Mouse (Mus musculus) MEL (cell line): Measurements from ENCODE around the gene Msl1. TPM values are rescaled to one million over a fixed set of nuclear protein-coding genes. Genes with fewer than 3 reads are reported as not detected.
"Not testable (repeated sequence)": the region's sequence is repeated elsewhere in the genome, so short reads cannot be mapped to it uniquely, and the experiment has no call there.

Experiments used
- DNase-seq: peaks from one replicate; pipeline ENCODE4 v3.0.0; 2011; ENCODE audit warnings: low read depth, low spot score
- H3K27ac ChIP-seq: 2 replicates; pipeline ENCODE4 v1.5.1; 2012; ENCODE audit warnings: low read depth, mild to moderate bottlenecking, control low read depth, low read length, moderate library complexity; ENCODE audit not compliant: control insufficient read depth
- H3K27me3 ChIP-seq, 2 experiments: fragments of 150-350 bp in 1 of 2; sonication (generic) in 1 of 2; 2 replicates each; pipeline ENCODE4 v1.6.1; 2012; ENCODE audit warnings: low read length in 2 of 2, mild to moderate bottlenecking in 2 of 2, improper control_type of control experiment in 1 of 2, moderate library complexity in 1 of 2; ENCODE audit not compliant: insufficient read depth in 2 of 2, control insufficient read depth in 1 of 2
- H3K36me3 ChIP-seq, 2 experiments: 2 replicates each; pipeline ENCODE4 v1.6.1; 2012 to 2014; ENCODE audit warnings: low read length in 2 of 2, improper control_type of control experiment in 1 of 2, inconsistent platforms in 1 of 2, mild to moderate bottlenecking in 1 of 2; ENCODE audit not compliant: insufficient read depth in 2 of 2, control insufficient read depth in 1 of 2
- H3K4me1 ChIP-seq, 2 experiments: fragments of 150-350 bp in 1 of 2; sonication (generic) in 1 of 2; 2 replicates each; pipeline ENCODE4 v1.6.1; 2012; ENCODE audit warnings: low read length in 2 of 2, improper control_type of control experiment in 1 of 2, mild to moderate bottlenecking in 1 of 2; ENCODE audit not compliant: insufficient read depth in 2 of 2, control insufficient read depth in 1 of 2
- H3K4me3 ChIP-seq, 2 experiments: fragments of 150-350 bp in 1 of 2; sonication (generic) in 1 of 2; 2 replicates each; pipeline ENCODE4 v1.5.1; 2012; ENCODE audit warnings: low read depth in 2 of 2, low read length in 2 of 2, mild to moderate bottlenecking in 2 of 2, moderate library complexity in 2 of 2, control low read depth in 1 of 2, improper control_type of control experiment in 1 of 2; ENCODE audit not compliant: control insufficient read depth in 1 of 2, insufficient read depth in 1 of 2
- H3K79me2 ChIP-seq: 2 replicates; pipeline ENCODE4 v1.6.1; 2012; ENCODE audit warnings: mild to moderate bottlenecking, low read length, moderate library complexity; ENCODE audit not compliant: control insufficient read depth, poor library complexity, insufficient read depth
- H3K9ac ChIP-seq: 2 replicates; pipeline ENCODE4 v1.6.1; 2012; ENCODE audit warnings: low read depth, mild to moderate bottlenecking, control low read depth, low read length, moderate library complexity; ENCODE audit not compliant: control insufficient read depth, poor library complexity, severe bottlenecking
- H3K9me3 ChIP-seq: fragments of 150-350 bp; sonication (generic); replicated peaks from 2 replicates; pipeline ENCODE4 v1.6.1; 2012; ENCODE audit warnings: mild to moderate bottlenecking, low read length, improper control_type of control experiment, moderate library complexity; ENCODE audit not compliant: insufficient read depth
- BHLHE40 ChIP-seq: IDR thresholded peaks from 2 replicates; pipeline ENCODE4 v1.6.1; 2012; ENCODE audit warnings: low read depth, mild to moderate bottlenecking, inconsistent platforms, low read length, improper control_type of control experiment, borderline replicate concordance
- EP300 ChIP-seq, 2 experiments: IDR thresholded peaks; 2 replicates each; pipeline ENCODE4 v1.6.1; 2011; ENCODE audit warnings: improper control_type of control experiment in 2 of 2, low read length in 2 of 2, low read depth in 1 of 2, mild to moderate bottlenecking in 1 of 2
- ETS1 ChIP-seq: IDR thresholded peaks from 2 replicates; pipeline ENCODE4 v1.6.1; 2012; ENCODE audit warnings: low read depth, mild to moderate bottlenecking, inconsistent platforms, low read length, improper control_type of control experiment, moderate library complexity
- GABPA ChIP-seq: IDR thresholded peaks from 2 replicates; pipeline ENCODE4 v1.6.1; 2012; ENCODE audit warnings: low read depth, mild to moderate bottlenecking, inconsistent platforms, low read length, improper control_type of control experiment, moderate library complexity
- GATA1 ChIP-seq: IDR thresholded peaks from 2 replicates; pipeline ENCODE4 v1.6.1; 2011; ENCODE audit warnings: low read depth, low read length, improper control_type of control experiment
- MAFK ChIP-seq: IDR thresholded peaks from 2 replicates; pipeline ENCODE4 v1.6.1; 2011; ENCODE audit warnings: low read depth, mild to moderate bottlenecking, low read length, improper control_type of control experiment, borderline replicate concordance
- MAX ChIP-seq: IDR thresholded peaks from 2 replicates; pipeline ENCODE4 v1.6.1; 2011; ENCODE audit warnings: low read length, improper control_type of control experiment
- MEF2A ChIP-seq: IDR thresholded peaks from 2 replicates; pipeline ENCODE4 v1.6.1; 2014; ENCODE audit warnings: low read depth, mild to moderate bottlenecking, inconsistent platforms, low read length, improper control_type of control experiment; ENCODE audit not compliant: poor library complexity, insufficient replicate concordance, severe bottlenecking; ENCODE audit errors: extremely low read depth
- MXI1 ChIP-seq: IDR thresholded peaks from 2 replicates; pipeline ENCODE4 v1.6.1; 2011; ENCODE audit warnings: mild to moderate bottlenecking, low read depth, low read length, improper control_type of control experiment
- MYC ChIP-seq: IDR thresholded peaks from 2 replicates; pipeline ENCODE4 v1.6.1; 2011; ENCODE audit warnings: low read depth, mild to moderate bottlenecking, low read length, improper control_type of control experiment, moderate library complexity
- POLR2AphosphoS5 ChIP-seq: IDR thresholded peaks from 2 replicates; pipeline ENCODE4 v1.6.1; 2012; ENCODE audit warnings: low read depth, borderline replicate concordance, mild to moderate bottlenecking, inconsistent platforms, low read length, moderate library complexity, mixed read lengths
- RCOR1 ChIP-seq: IDR thresholded peaks from 2 replicates; pipeline ENCODE4 v1.6.1; 2012; ENCODE audit warnings: low read depth, mild to moderate bottlenecking, inconsistent platforms, low read length, improper control_type of control experiment
- SIN3A ChIP-seq: IDR thresholded peaks from 2 replicates; pipeline ENCODE4 v1.6.1; 2012; ENCODE audit warnings: low read length, improper control_type of control experiment, inconsistent platforms
- SMC3 ChIP-seq: IDR thresholded peaks from 2 replicates; pipeline ENCODE4 v1.6.1; 2011; ENCODE audit warnings: low read depth, low read length, improper control_type of control experiment
- TAL1 ChIP-seq: IDR thresholded peaks from 2 replicates; pipeline ENCODE4 v1.6.1; 2012; ENCODE audit warnings: mild to moderate bottlenecking, inconsistent platforms, low read length, moderate library complexity, mixed read lengths
- TCF12 ChIP-seq: IDR thresholded peaks from 2 replicates; pipeline ENCODE4 v1.6.1; 2014; ENCODE audit warnings: low read depth, mild to moderate bottlenecking, inconsistent platforms, low read length, improper control_type of control experiment, moderate library complexity
- USF1 ChIP-seq: IDR thresholded peaks from 2 replicates; pipeline ENCODE4 v1.6.1; 2014; ENCODE audit warnings: low read depth, mild to moderate bottlenecking, inconsistent platforms, low read length, improper control_type of control experiment, moderate library complexity
- ZC3H11A ChIP-seq: IDR thresholded peaks from 2 replicates; pipeline ENCODE4 v1.6.1; 2012; ENCODE audit warnings: low read depth, mild to moderate bottlenecking, inconsistent platforms, low read length, improper control_type of control experiment
- ZKSCAN1 ChIP-seq: IDR thresholded peaks from 2 replicates; pipeline ENCODE4 v1.6.1; 2012; ENCODE audit warnings: low read depth, mild to moderate bottlenecking, inconsistent platforms, low read length, improper control_type of control experiment, moderate library complexity
- polyA plus RNA-seq, 2 experiments: library from polyadenylated mRNA; stranded (reverse) in 1 of 2; unstranded in 1 of 2; fragments of >175 nt in 1 of 2; fragments of >200 nt in 1 of 2; gene quantifications; 2 replicates each; pipeline versions ENCODE4 v1.2.1 to v1.2.4; 2012; ENCODE audit warnings: low replicate concordance in 2 of 2, low read depth in 1 of 2; ENCODE audit not compliant: insufficient read length in 2 of 2, insufficient read depth in 1 of 2, missing spikeins in 1 of 2
- total RNA-seq: library from RNA; depleted of rRNA; stranded (reverse); fragments of 300-350 nt; gene quantifications from 2 replicates; pipeline ENCODE4 v1.2.3, GENCODE M21; 2012

Gene Msl1
- total and polyA plus RNA-seq, 3 experiments = 37.1 to 49.4 TPM; not detected in 1

GRCm38 (mm10) chr11:98820968-98821367, 25.7 kb downstream of the Msl1 start:
- peak overlapping the region; percentile 16; the same call in 1 of the 2 replicates for H3K27ac ChIP-seq
- TF ChIP-seq EP300 (IDR thresholded peaks at IDR 0.05; ENCODE audit: low read depth in 1 of 2, low read length in 2 of 2) (peak; percentile 72 to 84), MAX (peak; percentile 47; the same call in 1 of the 2 replicates), SMC3 (0 out of 2 replicates have a peak, but pooled peaks have one; percentile 5), ZC3H11A (0 out of 2 replicates have a peak, but pooled peaks have one; percentile 15), MAFK (peak; percentile 51; the same call in 1 of the 2 replicates), ETS1 (peak; percentile 52; the same call in 1 of the 2 replicates), BHLHE40 (peak; percentile 27; the same call in 1 of the 2 replicates), USF1 (no peak), ZKSCAN1 (no peak), GABPA (no peak), TAL1 (peak; percentile 80), TCF12 (peak; percentile 78), MYC (peak; percentile 36; the same call in 1 of the 2 replicates), MEF2A (0 out of 2 replicates have a peak, but pooled peaks have one; percentile 12), POLR2AphosphoS5 (no peak), RCOR1 (peak; percentile 69), SIN3A (peak; percentile 76), MXI1 (peak; percentile 83), GATA1 (peak; percentile 73)
- peaks cover 40 to 64% of the 10 kb centered on the region in 2 experiments for H3K36me3 ChIP-seq
- peak; percentile 76 for DNase-seq
- no peaks in the 10 kb centered on the region for H3K9me3 ChIP-seq
- peaks cover 38% of the 10 kb centered on the region for H3K79me2 ChIP-seq
- H3K27me3 ChIP-seq = no peaks in the 10 kb centered on the region
- peaks cover 5 to 10% of the 10 kb centered on the region in 2 experiments for H3K4me1 ChIP-seq
- no peak overlapping the region for H3K9ac ChIP-seq
- H3K4me3 ChIP-seq = no peak overlapping the region

- not testable (repeated sequence) for H3K4me1 ChIP-seq, H3K27ac ChIP-seq, H3K4me3 ChIP-seq, H3K27me3 ChIP-seq, DNase-seq, H3K9me3 ChIP-seq, H3K9ac ChIP-seq
- Histone ChIP-seq H3K79me2 (peaks cover 22% of the 10 kb centered on the region), H3K36me3 (peaks cover 19 to 73% of the 10 kb centered on the region in 2 experiments)
Observed at GRCm38 (mm10) chr11:98826071-98826470, 30.8 kb downstream of the Msl1 start.
